10 mouse cellular contexts compared by ENCODE assay signal in genomic region chr14:25594611-25595010, GRCm38 (mm10).
A peak's percentile ranks its signal among the peaks of the same experiment; 100 is the strongest.
DNase-seq lines count a peak whose midpoint lies in the region; ATAC-seq lines count a peak whose summit lies in the region.
"Had no signal": no experiment of that assay in that cellular context is flagged by ENCODE, and none has a peak within 500 bp of the region (broad histone marks: within the 10 kb centered on the region; RNA-seq: fewer than 3 reads in every experiment).

No protein-coding gene starts in this region.

- H3K4me1 ChIP-seq in megakaryocyte, embryonic 14.5 days = peaks cover 84% of the 10 kb centered on the region
- H3K4me1 ChIP-seq in forebrain, embryonic 13.5 days = peaks cover 45% of the 10 kb centered on the region
- H3K4me1 ChIP-seq in neural tube, embryonic 15.5 days = peaks cover 48% of the 10 kb centered on the region

- no peak overlapping the region for H3K9ac ChIP-seq in forebrain, embryonic 13.5 days
- no peak overlapping the region for H3K9ac ChIP-seq in neural tube, embryonic 15.5 days (replicated peaks)

- no peaks in the 10 kb centered on the region for H3K27me3 ChIP-seq in megakaryocyte, embryonic 14.5 days (replicated peaks)
- H3K27me3 ChIP-seq in forebrain, embryonic 13.5 days = no peaks in the 10 kb centered on the region
- H3K27me3 ChIP-seq in neural tube, embryonic 15.5 days (replicated peaks) = no peaks in the 10 kb centered on the region

- peak; percentile 81 for DNase-seq in kidney, adult 9 months
- no peak for DNase-seq in layer of hippocampus, adult 18-20 months (ENCODE audit: low spot score in 2 of 2)
- DNase-seq in left cerebral cortex, postnatal 4 days = no peak
- DNase-seq: lung, postnatal 14 days had no signal

- H3K4me3 ChIP-seq in megakaryocyte, embryonic 14.5 days (replicated peaks) = peak overlapping the region; percentile 47
- H3K4me3 ChIP-seq in forebrain, embryonic 13.5 days = no peak overlapping the region
- no peak overlapping the region for H3K4me3 ChIP-seq in neural tube, embryonic 15.5 days (replicated peaks)
- H3K4me3 ChIP-seq: erythroblast, embryonic 14.5 days had no signal

- peaks cover 93% of the 10 kb centered on the region for H3K36me3 ChIP-seq in megakaryocyte, embryonic 14.5 days (replicated peaks; ENCODE audit: low read length)
- peaks cover 61% of the 10 kb centered on the region for H3K36me3 ChIP-seq in forebrain, embryonic 13.5 days (ENCODE audit: poor library complexity, severe bottlenecking)
- H3K36me3 ChIP-seq in neural tube, embryonic 15.5 days = 0 out of 2 replicates have a peak, but pooled peaks cover 7% of the 10 kb centered on the region

- intact Hi-C loops in left cerebral cortex, postnatal 4 days (cut with DNase I) = no loop called here

- H3K27ac ChIP-seq in forebrain, embryonic 13.5 days = peak overlapping the region; percentile 73
- H3K27ac ChIP-seq in neural tube, embryonic 15.5 days (replicated peaks) = peak overlapping the region; percentile 69

- H3K4me2 ChIP-seq in forebrain, embryonic 13.5 days = no peak overlapping the region
- no peak overlapping the region for H3K4me2 ChIP-seq in neural tube, embryonic 15.5 days

- H3K9me3 ChIP-seq in megakaryocyte, embryonic 14.5 days = no peaks in the 10 kb centered on the region
- H3K9me3 ChIP-seq in forebrain, embryonic 13.5 days (replicated peaks) = no peaks in the 10 kb centered on the region
- no peaks in the 10 kb centered on the region for H3K9me3 ChIP-seq in neural tube, embryonic 15.5 days (replicated peaks)

- WGBS in forebrain, embryonic 13.5 days = 46% methylated on average over 4 of the region's 4 CpGs
- WGBS in neural tube, embryonic 15.5 days = 70% methylated on average over 4 of the region's 4 CpGs

- ATAC-seq in megakaryocyte, adult 5-6 weeks (ENCODE audit: poor library complexity, severe bottlenecking) = no peak
- no peak for ATAC-seq in forebrain, embryonic 13.5 days
- no peak for ATAC-seq in neural tube, embryonic 15.5 days (ENCODE audit: low FRiP score)
- no peak for ATAC-seq in granulocyte monocyte progenitor cell, adult 5-6 weeks (replicated peaks; ENCODE audit: poor library complexity, severe bottlenecking)
